Mouse (Mus musculus) urinary bladder, adult 2 months (tissue): ENCODE data around the gene Sash3. TPM values are rescaled to one million over a fixed set of nuclear protein-coding genes. Genes with fewer than 3 reads are reported as not detected.

Experiments
- DNase-seq: peaks from one replicate; pipeline ENCODE4 v3.0.0; 2022; ENCODE audit warnings: low spot score
- polyA plus RNA-seq: library from polyadenylated mRNA; depleted of rRNA; stranded (reverse); fragments of >200 nt; gene quantifications from 2 replicates; pipeline ENCODE4 v1.2.3, GENCODE M21; 2012; rRNA removed

Sash3 gene
- polyA plus RNA-seq, result 2.9 and 3.0 TPM in 2 replicates

DNA sequence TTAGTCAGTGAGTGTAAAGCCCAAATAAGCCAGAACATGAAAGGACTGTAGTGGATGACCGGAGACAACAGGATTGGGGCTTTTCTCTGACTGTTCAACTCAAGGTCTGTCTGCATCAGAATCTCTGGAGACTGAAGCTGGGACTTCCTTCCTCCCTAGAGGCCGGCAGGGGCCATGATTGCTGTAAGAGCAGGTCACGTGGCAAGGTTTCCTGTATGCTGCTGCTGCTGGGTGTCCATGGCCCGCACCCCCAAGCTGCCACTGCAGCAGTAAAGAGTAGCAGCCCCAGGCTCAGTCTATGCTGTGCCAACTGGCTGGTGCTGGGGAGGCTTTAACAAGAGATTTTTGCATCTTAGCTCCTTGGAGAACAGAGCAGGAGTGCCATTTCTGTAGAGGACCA, at the start of gene Sash3:
Gene Sash3 (plus strand): TSS at position 175 of the 400 bp plus-strand sequence.
- DNase-seq, result no peak

DNA sequence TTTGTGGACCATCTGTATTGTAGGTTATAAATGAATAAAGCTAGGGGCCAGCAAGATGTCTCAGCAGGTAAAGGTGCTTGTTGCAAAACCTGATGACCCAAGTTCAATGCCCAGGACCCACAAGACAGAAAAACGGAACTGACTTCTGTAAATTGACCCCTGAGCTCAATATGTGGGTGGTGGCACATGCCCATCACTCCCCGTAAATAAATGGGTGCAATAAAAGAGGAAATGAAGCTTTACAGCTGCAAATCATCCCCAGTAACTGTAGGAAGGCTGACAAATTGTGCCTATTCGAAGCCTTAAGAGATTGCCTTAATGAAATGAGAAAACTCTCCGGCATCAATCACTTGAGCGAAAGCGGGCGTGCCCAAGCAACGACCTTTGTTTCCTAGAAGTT, 49.7 kb upstream of the Sash3 start:
- DNase-seq, result no peak

DNA sequence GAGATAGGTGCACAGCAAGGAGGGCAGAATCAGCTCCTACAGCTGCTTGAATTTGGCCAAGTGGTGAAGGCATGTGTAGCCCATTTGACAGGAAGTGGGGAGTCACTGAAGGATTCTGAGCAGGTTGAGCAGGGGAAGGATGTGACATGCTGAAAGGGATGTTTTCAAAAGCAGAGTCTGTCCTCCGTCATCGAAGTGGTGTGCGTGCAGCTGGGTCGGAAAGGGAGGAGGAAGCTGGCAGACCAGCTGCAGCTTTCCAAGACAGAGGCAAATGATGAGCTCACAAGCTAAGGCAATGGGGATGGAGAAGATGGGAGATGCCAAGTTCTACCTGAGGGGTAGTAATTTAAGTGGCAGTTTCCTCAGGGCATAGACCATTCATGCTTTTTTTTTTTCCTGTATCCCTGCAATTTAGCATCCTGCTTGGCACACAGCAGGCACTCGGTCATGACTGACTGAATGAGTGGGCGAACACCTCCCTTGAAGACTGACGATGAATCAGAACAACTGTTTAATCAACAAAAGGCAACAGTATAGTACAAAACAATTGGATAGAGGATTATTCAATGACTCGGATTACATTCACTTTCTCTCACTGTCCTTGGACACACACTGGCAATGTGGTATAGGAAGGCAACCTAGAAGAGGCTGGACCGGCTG, 47.6 kb upstream of the Sash3 start:
- DNase-seq, result no peak

DNA sequence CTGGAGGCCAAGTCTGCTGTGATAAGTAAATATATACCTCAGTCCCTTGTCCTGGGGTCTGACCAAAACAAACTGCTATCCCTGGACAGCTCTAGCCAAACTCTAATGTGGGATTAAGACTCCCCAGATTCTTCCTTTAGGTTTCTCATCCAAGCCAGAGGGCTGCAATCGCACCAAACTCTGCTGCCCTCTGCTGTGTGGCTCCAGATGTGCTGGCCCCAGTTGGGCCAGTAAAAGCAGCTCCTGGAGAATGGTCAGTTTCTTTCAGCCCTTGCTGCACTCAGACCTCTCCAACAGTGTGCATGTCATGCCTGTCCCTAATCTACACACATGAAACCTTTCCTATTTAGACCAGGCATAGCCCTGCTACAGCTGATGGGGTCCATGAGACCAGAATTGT, 46.4 kb upstream of the Sash3 start:
- DNase-seq, result no peak

DNA sequence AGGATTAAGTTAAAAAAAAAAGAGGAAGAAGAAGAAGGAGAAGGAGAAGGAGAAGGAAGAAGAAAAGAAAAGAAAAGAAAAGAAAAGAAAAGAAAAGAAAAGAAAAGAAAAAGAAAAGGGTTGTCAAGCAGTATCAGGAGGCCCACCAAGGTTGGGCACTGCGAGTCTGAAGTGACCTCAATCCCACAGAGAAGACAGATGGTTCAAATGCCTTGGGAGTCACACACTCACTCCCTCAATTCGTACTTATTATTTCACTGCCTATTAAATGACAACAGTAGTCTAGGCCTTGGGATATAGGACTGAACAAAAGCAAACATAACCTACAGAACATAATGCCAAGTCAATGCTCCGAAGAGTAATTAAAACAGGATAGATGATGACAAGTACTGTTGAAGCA, 43.0 kb upstream of the Sash3 start:
- no peak for DNase-seq

DNA sequence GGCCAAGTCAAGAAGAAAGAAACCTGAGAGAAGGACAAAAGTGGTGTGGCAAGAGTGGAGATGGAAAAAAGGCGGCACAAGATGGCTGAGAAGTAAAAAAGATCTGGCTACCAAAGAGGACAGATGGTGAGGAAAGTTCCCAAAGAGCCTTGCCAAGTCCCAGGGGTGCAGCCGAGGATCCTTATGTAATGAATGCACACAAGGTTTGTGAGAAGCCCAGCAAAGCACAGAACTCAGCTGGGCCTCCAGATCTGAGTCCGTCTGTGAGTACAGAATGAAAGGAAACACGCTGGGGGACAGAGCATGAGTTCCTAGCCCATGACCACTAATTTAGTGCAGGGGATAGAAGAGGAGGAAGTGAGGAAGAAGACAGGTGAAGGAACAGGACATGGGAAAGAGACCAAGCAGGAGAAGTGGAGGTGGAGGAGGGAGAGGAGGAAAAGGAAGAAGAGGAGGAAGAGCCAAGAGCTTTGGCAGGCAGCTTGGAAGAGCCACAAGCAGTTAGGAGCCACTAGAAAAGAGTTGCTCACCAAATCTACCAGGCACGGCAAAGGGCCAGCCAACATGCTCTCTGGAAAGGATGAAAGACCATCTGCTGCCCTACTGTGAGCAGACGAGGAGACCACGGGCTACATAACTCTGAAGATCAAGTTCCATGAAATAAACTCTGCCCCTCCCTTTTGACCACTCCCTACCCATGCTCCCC, 41.3 kb upstream of the Sash3 start:
- no peak for DNase-seq

DNA sequence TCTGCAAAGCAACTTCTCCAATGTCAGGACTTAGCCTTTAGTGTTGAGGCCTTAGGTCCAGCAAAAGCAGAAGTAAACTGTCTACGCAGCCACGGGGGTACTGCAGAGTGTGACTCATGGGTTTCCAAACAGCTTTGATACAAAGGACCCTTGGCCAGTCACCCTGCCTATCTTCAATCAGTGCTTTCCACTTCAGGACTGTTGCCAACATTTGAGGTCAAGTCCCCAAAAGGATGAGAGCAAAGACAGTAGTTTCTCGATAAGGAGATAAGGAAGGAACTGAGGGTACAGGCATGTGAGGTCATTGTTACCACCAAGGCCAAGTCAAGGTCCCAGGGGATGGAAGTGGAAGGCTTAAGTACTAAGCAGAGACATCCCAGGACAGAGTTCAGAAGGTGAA, 40.0 kb upstream of the Sash3 start:
- DNase-seq, result no peak

DNA sequence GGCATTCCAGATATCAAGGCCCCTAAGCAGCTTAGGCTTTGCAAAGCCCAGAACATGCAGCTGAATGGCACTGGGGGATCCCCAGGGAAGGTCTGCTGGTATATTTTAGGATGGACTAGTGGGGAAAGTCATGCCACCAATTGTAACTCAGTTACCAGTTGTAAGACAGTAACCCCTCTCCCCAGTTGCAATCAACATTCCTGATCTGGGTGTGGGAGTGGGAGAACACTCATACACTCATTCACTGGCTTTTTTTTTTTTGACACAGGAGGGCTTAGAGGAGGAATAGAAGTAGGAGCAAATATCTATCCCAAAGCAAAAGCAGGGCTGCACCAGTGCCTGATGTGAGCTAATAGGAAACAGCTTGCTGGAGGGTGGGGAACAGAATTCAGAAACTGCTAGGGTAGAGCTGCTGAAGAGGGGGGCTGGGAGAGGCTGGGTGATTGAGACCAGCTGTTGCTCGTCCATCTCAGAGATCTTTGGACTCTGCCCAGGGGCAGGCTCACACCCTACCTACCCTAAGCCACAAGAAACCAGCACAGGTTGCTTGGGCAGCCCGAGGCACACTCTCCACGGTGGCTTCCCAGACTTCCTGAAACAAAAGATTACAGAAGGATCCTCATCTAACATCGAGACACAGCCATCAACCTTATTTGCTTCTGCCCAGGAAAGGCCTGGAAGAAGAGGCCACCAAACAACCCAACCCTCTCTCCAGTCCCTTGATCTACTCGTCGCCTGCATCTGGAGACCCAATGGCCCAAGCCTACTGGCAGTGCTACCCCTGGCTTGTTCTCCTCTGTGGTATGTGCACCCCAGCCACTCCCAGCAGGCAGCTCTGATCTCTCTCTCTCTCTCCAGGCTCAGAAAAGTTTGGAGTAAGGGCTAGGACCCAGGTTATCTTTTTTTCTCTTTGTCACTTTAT, 37.6 kb upstream of the Sash3 start, which contains the start of gene Xpnpep2:
Gene Xpnpep2 (plus strand): TSS at position 332 of the 922 bp plus-strand sequence.
- no peak for DNase-seq

DNA sequence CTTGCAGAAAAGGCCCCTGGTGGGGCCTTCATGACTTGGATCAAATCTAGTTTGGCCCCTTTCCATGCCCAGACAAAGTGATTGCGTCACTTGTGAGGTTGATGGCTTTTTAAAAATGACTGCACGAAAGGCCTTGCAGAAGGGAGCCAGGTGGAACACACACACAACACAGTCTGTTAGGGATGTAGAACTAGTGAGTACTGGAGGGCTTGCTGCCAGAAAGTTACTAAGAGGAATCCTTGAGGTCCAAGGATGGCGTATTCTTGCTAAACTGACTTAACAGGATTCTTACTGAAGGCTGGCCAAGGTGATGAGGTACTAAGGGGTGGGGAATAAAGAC, 37.0 kb upstream of the Sash3 start:
- DNase-seq, result no peak

DNA sequence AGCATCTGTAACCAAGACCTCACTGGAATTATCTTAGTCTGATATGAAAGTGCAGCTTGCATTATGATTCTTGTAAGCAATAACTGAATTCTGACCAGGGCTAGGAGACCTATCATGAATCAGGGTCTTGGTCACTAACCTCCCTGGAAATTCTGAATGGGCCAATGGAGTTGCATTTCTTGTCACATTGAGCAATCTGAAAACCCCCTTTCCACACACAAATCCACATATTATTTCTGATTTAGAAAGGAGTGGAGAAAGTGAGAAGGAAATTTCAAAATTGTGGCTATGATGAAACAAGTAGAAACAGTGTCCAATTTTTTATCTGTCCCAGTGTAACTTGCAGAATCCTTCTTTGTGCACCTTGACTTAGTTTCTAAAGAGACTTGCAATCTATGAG, 26.9 kb upstream of the Sash3 start:
- no peak for DNase-seq

DNA sequence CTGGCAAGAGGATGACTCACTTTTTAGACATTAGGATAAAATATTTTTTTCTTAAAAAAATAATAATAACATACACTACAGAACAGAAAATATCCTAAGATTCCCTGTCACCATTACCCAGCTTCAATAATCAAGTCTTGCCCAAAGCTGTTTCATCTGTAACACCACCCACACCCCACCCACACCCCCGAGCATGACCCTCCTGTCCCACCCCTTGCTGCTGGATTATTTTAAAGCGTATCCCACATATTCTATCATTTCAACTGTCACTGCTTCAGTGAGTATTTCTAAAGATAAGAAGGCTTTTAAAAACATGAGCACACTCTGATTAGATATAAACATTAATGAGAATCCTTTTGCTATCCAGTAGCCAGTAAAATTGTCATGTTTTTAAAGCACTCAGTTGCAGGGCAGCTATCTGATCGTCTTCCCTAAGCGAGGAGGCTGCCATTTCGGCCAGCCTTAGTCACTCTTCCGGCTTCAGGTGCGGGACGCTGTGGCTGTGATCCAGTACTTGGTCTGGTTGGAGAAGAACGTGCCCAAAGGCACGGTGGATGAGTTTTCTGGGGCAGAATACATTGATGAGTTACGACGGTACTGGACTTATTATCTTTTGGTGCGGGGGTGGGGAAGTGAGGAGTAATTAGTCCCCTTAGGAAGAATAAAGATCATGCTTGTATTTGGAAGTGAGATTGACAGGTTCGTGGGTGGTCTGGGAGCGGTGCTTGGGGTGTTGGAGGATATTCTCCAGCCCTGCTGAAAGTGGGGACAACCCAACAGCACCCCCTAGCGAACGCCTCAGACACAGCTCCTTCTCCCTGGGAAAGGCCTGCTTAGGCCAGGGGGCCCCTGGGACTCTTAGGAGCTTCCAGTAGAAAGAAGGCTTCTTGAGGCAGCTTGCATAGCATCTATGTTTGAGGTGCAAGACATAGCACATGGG, 21.8 kb upstream of the Sash3 start:
- no peak for DNase-seq

DNA sequence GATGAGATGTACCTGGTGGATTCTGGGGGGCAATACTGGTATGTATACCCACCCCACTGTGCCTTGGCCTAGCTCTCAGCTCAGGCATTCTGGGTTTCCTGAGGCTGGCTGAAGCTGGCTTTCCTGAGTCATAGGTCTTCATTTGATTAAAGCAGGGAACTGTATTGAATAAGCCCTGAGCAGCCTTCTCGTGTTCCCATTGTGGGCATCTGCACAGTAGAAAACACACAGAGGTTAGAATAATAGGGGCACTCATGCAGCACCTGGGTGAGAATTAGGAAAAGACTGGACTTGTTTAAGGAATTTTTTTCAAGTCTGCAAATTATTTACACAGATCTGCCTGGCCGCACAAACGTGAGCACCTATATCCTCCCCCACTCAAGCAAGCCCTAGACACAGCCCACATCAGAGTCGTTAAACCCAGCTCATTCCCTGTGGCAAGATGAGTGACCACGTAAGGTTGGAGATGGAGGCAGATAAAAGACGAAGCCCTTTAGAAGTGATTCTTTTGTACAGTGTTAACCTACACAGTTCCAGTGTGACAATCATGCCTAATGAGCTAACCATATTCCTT, 19.2 kb upstream of the Sash3 start:
- DNase-seq, result no peak

DNA sequence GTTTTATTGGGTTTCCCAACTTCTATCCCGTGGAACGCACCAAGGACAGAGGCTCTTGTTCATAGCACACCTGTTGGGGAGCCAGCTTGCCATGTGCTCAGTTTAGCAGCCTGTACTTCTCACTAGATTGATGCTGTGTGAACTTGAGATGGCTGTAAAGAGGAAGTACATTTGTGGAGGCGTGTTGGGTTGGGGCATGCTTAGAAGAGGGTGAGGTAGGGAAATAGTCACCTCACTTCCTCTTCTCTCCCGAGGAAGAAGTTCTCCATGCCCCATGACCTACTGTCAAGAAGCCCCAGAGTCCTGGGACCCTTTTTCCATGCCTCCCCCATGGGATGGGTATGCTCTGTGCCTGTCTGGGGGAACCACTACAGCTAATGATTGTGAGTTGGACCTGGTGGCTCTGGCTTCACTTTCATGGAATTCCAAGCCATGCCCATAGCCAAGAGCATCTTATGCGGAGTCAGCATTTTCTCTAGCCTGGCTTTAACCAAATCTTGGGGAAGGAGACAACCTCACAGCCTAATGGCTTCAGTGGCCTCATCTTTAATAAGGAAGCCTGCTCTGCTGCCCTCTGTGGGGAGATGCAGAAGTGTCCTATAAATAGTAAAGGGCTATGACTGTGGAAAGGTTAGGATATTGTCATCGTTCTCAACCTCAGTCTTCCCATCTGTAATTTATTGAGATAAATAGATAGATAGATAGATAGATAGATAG, 18.6 kb upstream of the Sash3 start:
- no peak for DNase-seq

DNA sequence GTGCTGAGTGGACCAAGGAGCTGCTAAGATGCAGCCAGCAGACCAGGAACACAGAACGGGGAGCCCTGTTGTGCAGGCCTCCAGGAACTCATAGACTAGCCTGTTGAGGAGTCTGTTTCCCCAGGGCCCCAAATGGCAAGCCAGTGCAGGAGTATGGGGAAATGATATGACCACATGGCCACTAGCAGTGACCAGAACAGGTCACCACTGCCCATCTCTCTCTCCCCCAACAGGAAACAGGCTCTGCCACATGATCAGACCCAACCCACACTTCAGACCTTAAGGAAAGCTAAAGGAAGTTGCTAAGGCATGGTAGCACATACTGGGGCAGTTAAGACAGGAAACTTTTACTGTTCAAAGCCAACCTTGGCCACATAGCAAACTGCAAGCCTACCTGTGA, 17.1 kb upstream of the Sash3 start:
- DNase-seq, result no peak

DNA sequence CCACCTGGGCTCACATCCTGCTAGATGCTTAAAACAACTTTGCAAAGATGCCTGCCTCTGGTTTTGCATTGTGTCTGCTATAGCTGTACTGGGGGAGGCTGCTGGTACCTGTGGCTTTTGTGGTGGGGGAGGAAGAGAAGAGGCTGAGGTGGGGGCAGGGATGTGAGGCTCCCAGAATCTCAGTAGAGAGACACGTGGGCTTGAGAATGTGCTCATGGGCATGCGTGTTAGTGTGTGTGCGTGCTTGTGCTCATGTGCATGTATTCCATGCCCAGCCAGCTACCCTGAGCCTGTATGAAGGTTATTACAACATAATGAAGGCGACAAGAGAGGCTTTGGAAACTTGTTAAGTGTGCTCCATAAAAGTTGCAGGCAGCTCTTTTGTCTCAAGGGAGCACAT, 9.3 kb upstream of the Sash3 start:
- DNase-seq, result no peak

DNA sequence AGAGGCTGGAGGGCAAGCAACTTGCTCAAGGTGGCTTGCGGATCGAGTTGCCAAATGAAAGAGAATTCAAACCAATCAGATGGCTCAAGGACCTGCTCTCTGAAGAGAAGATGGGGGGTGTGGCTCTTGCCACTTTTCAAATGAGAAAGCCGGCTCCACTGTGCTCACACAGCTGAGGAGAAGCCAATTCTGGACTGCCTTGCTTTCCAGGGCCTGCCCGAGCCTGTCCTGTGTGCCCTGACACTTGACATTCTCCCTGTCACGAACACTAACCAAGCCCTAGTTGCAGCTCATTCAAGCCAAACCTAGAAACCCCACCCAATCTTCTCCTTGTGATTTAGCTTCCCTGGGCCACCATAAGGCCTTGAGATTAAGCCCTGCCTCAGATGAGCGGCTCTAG, 8.2 kb upstream of the Sash3 start:
- DNase-seq, result no peak

DNA sequence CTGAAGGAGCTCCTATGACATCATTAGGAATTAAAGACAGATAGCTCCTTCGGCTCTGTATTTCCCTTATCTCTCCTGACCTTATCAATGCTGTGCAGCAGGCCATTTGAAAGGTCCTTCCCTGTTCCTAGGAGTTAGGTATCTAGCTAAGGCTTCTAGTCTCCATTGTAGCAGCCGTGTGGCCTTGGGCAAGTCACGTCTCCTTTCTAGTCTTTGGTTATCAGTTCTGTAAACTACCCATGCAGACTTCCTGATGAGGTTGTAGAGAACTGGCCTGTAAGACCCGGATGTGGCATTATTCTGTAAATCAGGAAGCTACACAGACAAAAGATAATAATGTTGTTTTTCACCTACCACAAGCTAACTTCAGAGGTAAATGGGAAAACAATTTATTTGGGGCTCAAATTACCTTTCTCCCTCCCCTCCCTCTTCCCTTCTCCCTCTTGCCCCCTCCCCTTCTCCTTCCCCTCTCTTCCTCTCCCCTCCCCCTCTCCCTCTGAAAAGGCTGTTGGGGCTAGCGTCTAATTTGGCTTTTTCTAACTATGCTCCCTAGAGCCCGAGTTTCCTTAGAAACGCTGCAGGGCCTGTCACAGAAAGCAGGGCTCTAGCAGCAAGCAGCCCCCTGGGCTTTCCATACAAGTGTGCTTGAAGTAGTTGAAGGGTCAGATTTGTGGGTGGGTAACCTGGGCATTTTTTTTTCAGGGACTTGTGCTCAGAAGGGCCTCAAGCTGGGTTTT, 7.5 kb upstream of the Sash3 start:
- no peak for DNase-seq

DNA sequence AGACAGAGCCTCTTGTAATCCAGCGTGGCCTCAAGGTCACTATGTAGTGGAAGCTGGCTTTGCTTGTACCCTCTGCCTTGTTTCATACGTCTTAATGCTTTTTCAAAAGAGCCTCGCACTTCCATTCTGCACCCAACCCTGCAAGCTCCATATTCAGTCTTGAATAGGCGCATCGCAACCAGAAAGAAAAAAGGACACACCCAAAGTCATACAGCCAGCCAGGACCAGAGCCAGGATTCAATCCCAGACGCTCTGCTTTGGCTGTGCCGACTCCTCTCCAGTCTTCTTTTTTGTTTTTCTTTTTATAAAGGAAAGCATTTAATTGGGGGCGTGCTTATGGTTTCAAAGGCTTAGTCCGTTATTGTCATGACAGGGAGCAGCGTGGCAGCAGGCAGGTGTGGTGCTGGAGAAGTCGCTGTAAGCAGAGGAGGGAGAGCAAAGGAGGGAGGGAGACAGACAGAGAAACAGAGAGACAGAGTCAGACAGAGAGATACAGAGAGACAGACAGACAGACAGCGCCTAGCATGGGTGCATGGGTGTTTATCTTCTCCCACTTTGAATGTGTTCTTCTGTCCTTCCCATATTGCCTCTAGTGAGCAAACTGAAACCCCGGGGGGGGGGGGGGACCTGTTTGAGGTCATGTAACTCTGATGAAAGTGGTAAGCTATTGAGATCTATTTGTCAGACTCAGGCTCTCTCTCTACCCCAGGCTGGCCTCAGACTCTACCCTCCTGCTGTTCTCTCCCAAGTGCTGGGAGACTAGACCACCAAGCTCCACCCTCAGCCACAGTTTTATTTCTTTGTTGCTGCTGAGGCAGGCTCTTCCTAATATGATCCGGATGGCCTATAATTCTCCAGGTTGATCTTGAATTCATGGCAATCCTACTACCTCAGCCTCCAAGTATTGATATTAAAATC, 6.6 kb upstream of the Sash3 start:
- no peak for DNase-seq
